Mouse (Mus musculus) spleen, postnatal 10 days (tissue): ENCODE data around the gene Adarb2.

ENCODE experiments used
- DNase-seq, 2 experiments: peaks; one replicate each; pipeline ENCODE4 v3.0.0; 2021 to 2022; ENCODE audit warnings: low spot score in 2 of 2

The Adarb2 gene

DNA sequence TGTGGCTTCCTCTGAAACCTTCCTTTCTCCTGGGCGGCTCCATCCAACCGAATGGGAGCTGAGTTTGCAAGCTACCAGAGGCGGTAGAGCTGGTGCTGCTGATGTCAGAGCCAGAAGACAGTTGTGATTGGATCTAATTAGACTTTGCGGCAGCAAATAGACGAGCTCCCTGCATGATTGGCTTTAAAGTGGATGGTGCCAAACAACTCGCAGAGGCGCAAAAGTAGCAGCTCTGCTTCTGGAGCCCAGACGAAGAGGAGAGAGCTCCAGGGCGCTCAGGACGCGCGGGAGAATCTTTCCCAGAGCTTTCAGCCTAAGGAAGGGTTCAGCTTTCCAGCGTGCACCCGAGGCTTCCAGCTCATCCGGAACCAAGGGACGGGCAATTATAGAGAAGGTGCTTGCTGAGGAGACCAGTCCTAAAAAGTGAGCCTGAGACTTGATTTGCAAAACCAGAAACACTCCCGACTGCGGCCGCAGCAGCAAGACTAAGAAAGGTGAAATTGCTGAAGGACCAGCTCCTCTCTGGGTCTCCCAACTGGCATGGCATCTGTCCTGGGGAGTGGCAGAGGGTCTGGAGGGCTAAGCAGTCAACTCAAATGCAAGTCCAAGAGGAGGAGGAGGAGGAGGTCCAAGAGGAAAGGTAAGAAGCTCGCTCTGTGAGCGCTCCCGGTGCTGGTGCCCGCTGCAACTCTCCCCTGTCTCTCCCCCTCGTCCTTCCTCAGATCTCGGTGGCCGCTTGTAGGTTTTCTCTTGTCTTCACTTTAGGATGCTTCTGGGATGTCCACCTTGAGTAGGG is at the start of gene Adarb2:
Adarb2 (plus strand) TSS at position 186 of the 796 bp plus-strand sequence.
- DNase-seq, result no peak

GRCm38 (mm10) chr13:8173800-8174199 is 28.9 kb upstream of the Adarb2 start:
- no peak for DNase-seq

DNA sequence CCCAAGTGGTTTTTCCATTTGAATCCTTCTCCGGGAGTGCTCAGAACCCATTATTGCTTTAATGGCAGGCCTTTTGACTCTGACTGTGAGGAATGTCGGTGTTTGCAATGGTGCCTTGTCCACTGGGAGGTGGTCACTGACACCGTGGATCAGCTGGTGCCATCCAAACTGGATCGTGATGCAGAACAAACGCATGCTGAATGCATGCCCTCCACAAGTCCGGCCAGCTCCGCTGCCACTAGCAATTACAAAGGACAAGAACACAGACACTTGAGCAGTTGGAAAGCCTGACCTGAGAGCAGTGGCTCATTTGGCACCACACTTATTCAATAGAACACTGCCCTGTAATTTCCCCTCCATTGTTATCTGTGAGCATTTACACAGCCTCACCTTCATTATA is 10.7 kb upstream of the Adarb2 start:
- no peak for DNase-seq

GRCm38 (mm10) chr13:8199186-8199880 is 3.3 kb upstream of the Adarb2 start:
- no peak for DNase-seq

- DNase-seq, result no peak
Observed at GRCm38 (mm10) chr13:8203477-8203813, 779 bp downstream of the Adarb2 start.

- DNase-seq, result no peak
Observed at GRCm38 (mm10) chr13:8207337-8207736, 4.7 kb downstream of the Adarb2 start.

DNA sequence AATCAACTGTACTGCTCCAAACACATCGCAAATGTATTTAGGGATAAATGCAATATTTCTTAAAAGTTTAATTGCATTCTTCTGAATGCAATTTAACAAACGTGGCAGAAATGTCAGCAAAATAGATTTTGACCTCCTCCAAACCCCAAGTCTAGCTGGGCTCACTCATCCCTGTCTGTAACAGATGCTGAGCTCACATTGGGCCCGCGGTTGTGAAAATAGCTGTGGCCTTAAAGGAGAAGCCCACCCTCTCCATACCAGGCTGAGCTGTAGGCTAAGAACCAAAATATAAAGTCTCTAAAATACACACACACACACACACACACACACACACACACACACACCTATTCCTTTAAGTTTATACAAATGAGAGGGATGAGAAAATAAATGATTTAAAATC is 8.1 kb downstream of the Adarb2 start:
- DNase-seq, result no peak

DNA sequence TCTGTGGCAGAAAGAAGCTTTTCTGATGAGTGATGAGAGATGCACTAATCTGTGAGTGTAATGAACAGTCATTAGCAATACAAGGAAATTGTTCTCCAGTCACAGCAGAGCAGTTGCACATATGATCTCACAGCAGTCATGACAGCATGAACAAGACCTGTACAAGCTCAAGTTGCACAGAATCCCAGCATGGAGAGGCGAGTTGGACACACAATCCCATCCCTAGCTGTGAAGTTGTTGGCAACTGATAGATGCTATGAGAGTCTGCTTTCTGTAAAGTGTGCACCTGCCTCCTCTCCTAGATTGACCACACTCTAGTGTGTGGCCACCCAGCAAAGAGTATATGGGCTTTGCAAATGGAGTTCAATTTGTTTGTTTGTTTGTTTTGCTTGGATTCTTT is 36.2 kb downstream of the Adarb2 start:
- no peak for DNase-seq

DNA sequence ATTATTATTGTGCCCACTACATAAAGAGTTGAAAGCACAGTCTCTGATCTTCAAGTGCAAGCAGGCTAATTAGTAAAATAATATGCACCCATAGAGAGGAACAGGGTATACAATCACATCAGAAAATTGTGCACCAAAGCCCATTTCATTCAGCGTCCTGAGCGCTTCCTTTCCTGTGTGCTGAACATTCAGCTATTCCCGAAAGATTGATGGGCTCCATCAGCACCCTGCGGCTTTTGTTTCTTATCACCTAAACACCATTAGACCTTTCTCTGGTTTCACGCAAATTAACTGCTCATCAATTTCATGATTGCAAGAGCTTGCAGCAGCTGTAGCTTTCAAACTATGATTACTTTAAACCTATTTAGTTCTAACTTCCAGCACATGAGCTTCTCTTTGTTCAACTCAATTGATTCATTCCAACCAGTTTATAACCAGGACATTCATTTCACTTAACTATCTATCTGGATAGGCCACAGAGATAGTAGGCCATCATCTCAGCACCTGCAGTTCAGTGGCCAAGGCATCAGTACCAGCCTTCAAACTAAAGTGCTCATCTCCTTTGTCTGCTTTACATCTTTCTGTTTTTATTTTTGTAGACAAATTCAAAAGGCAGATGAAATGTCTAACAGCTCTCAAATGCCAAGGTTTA is 45.5 kb downstream of the Adarb2 start:
- no peak for DNase-seq

DNA sequence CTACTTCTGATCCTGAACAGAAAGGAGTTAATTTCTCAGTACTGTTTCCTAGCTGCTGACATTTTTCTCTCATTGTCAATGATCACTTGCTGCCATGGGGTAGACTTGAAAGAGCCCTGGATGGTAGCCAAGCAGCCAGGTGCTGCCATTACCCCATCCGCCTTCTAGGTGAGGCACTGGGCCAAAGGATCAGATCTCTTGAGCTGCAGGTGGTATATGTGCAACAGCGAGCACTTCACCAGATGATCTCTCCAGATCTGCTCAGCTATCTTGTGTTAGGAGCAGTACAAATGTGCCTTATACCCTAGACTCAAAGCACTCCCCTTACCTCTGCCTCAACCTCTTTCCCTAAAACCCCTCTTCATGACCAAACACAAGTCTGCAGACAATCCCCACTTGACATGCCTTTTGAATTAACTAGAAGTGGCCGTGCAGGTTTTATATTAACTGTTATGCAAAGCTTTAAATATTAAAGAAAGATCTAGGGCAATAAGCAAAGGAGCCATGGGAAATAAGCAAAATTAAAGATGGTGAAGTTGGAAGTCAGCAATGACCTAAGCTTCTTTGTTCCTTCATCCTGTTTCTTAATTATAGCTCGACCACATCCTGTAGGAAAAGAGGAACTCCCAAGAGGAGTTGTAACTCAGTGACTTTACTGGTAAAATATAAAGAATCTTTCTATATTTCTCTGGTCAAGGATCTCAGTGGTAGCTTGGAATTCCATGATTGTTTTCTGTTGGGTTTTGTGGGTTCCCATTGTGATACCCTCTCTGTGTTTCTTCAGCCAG is 69.7 kb downstream of the Adarb2 start:
- no peak for DNase-seq

DNA sequence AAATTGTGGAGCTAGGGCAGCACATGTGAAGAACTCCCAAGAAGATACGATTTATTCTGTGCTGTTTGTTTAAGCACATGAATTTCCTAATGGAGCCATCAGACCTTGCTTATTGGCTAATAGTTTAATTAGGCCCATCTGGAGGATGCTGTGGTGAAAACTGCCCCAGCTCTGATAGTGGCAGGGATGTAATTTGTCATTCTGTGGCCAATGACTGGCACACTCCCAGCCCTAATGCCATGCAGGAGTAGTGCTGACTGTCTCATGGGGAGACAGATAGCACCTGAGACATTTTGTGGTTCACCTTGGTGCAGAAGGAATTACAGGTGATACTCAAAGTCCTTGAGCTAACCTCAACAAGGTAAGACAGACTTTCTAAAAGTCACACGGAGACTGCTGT is 80.5 kb downstream of the Adarb2 start:
- no peak for DNase-seq

- DNase-seq, result no peak
Observed at GRCm38 (mm10) chr13:8316347-8317141, 113.9 kb downstream of the Adarb2 start.

GRCm38 (mm10) chr13:8333589-8334455 is 131.2 kb downstream of the Adarb2 start:
- no peak for DNase-seq

DNA sequence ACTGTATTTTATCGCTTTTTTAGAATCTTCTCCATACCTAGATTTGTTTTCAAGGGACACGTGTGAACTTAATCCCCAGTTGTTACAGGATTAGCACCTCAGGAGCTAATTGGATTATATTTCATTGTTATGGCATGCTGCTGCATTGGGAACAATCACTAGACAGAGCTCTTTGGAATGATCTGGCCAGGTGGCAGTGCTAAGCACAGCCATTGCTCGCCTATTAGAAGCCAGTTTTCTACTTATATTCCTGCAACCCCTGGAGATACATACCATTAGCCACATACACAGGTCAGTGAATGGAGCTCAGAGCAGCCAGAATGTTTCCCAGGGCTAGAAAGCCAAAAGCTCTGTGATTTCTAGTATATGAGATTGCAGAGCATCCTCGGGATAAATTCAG is 131.9 kb downstream of the Adarb2 start:
- DNase-seq, result no peak

DNA sequence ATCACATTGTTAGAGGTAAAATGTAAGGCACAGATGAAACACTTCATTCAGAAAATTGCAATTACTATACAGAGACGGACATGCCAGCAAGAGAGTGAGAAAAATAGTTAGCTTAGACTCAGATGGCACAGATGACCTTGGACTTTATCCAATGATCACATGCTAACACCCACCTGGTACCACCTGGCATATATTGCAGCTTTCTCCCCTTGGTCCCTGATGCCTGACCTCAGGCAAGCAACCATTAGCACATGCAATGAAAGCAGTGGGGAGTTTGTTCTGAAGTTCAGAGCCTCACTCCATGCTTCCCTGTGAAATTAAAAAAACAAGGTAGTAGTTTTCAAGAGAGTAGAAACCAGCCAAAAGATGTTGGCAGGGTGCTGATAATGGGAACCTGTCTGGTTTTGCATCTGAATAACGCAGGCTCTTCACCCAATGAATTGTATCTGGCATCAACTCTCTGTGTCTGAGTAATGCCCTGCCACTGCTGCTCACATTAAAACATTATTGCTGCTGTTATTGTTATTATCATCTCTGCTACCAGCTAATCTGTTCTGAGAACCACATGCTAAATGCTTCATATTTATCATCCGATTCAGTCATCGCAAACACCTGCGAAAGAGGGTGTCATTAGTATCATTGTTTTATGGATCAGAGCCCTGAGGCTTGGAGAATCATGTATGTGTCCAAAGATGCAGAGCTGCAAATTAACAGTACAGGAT is 138.6 kb downstream of the Adarb2 start:
- no peak for DNase-seq

GRCm38 (mm10) chr13:8347147-8347546 is 144.5 kb downstream of the Adarb2 start:
- no peak for DNase-seq

DNA sequence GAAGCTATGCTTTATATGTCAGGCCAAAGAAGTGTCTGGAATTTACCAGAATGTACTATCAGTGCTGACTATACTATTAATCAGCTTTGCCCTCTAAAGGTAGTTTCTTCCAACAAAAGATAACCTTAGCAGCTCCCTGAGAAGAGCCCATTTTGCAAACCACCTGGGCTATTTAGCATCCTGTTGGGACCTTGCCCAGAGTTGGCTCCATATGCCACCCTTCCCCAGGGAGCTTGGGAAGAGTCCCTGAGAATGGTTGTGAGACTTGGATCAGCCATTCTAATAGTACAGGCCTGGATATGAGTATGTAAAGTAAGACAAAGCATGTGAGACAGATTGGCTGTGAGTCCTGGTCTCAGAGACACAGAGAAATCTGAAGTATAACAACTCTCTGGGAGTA is 149.7 kb downstream of the Adarb2 start:
- no peak for DNase-seq

- no peak for DNase-seq
Observed at GRCm38 (mm10) chr13:8352952-8353351, 150.3 kb downstream of the Adarb2 start.

- DNase-seq, result no peak
Observed at GRCm38 (mm10) chr13:8365523-8365922, 162.9 kb downstream of the Adarb2 start.

DNA sequence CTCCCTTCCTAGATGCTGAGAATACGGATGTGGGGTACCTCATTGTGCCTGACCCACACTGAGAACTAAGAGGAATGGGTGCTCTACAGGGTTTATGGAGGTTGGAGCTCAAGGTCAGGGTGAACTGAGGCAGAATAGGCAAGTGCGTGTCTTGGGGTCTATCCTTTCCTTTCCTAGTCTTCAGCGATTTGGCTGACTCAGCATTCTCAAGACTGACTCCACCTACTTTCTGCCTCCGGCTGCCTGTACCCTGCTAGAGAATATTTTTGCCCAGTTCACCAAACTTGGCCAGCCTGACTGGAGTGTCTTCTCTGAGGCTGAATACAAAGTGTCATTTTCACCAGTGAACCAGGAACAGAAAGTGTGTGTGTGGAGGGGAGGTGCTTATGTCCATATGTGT is 163.4 kb downstream of the Adarb2 start:
- DNase-seq, result no peak
